Mouse (Mus musculus) stomach, postnatal 0 days (tissue): ENCODE measurements around the gene Fndc4. TPM values are rescaled to one million over a fixed set of nuclear protein-coding genes. Genes with fewer than 3 reads are reported as not detected.

ENCODE experiments used
- ATAC-seq: fragments of 200-750 bp; cut with Nextera tagmentation; 2 replicates; pipeline ENCODE4 v1.8.0; 2017; ENCODE audit not compliant: low FRiP score, low TSS enrichment
- DNase-seq: peaks from one replicate; pipeline ENCODE4 v3.0.0-alpha.2; 2016; ENCODE audit warnings: low spot score
- H3K27ac ChIP-seq: fragments of 300-500 bp; sonication (generic); replicated peaks from 2 replicates; pipeline ENCODE4 v1.5.1; 2014; ENCODE audit warnings: mild to moderate bottlenecking, control low read depth
- H3K27me3 ChIP-seq: fragments of 300-500 bp; sonication (generic); 2 replicates; pipeline ENCODE4 v1.6.1; 2014; ENCODE audit warnings: low read length; ENCODE audit not compliant: control insufficient read depth, insufficient read depth
- H3K36me3 ChIP-seq: fragments of 300-500 bp; sonication (generic); 2 replicates; pipeline ENCODE4 v1.6.1; 2014; ENCODE audit warnings: low read length, mixed read lengths; ENCODE audit not compliant: control insufficient read depth, insufficient read depth
- H3K4me1 ChIP-seq: fragments of 300-500 bp; sonication (generic); replicated peaks from 2 replicates; pipeline ENCODE4 v1.6.1; 2014; ENCODE audit warnings: antibody characterized with exemption; ENCODE audit not compliant: control insufficient read depth, insufficient read depth
- H3K4me2 ChIP-seq: fragments of 300-500 bp; sonication (generic); replicated peaks from 2 replicates; pipeline ENCODE4 v1.6.1; 2014; ENCODE audit warnings: low read depth, mild to moderate bottlenecking, control low read depth, moderate library complexity
- H3K4me3 ChIP-seq: fragments of 300-500 bp; sonication (generic); 2 replicates; pipeline ENCODE4 v1.5.1; 2014; ENCODE audit warnings: low read depth, low read length, control low read depth
- H3K9ac ChIP-seq: fragments of 300-500 bp; sonication (generic); 2 replicates; pipeline ENCODE4 v1.6.1; 2014; ENCODE audit warnings: mild to moderate bottlenecking, low read length, control low read depth, mixed read lengths
- H3K9me3 ChIP-seq: fragments of 300-500 bp; sonication (generic); 2 replicates; pipeline ENCODE4 v1.6.1; 2016; ENCODE audit warnings: low read length; ENCODE audit not compliant: control insufficient read depth
- CTCF ChIP-seq: IDR thresholded peaks from 2 replicates; pipeline ENCODE4 v1.5.1; 2016; ENCODE audit warnings: antibody characterized with exemption, low read depth, mild to moderate bottlenecking, moderate library complexity
- EP300 ChIP-seq: optimal IDR thresholded peaks from 2 replicates; pipeline ENCODE3; 2016; ENCODE audit warnings: antibody characterized with exemption
- WGBS: fragments of 180-500 bp; shearing (Covaris S2); extraction: QIAGEN DNeasy Blood & Tissue Kit; methylation state at CpG from one replicate; pipeline ENCODE4 v1.1.7; 2014; 5-methylcytosine and 5-hydroxymethylcytosine counted together
- polyA plus RNA-seq: library from polyadenylated mRNA; unstranded; fragments of >200 nt; fragmentation: Nextera tagmentation; extraction: Ambion mirVana; gene quantifications from 2 replicates; pipeline ENCODE4 v1.2.1, GENCODE M21; 2015

Fndc4 gene
- polyA plus RNA-seq, 1 experiment from 2014 or later: 13.7 TPM

GRCm38 (mm10) chr5:31251541-31252101, 44.3 kb downstream of the Fndc4 start, which contains the start of gene Krtcap3:
Krtcap3 (plus strand) TSS chr5:31251691.
- Histone ChIP-seq H3K27ac (peak within 1 kb of the TSS; percentile 84), H3K4me3 (peak within 1 kb of the TSS; percentile 41), H3K4me1 (no peaks in the 10 kb centered on the region), H3K9ac (peak within 1 kb of the TSS; percentile 48), H3K9me3 (no peaks in the 10 kb centered on the region), H3K4me2 (peak within 1 kb of the TSS; percentile 54), H3K36me3 (peaks cover 32% of the 10 kb centered on the region), H3K27me3 (no peaks in the 10 kb centered on the region)
- WGBS: 21% methylated on average over 38 of the region's 47 CpGs
- ATAC-seq (peak; percentile 94), DNase-seq (peak; percentile 93)
- peak; percentile 20 for TF ChIP-seq CTCF
- TF ChIP-seq EP300: peak; percentile 18

- no peaks in the 10 kb centered on the region for H3K4me1 ChIP-seq
- peaks cover 38% of the 10 kb centered on the region for H3K36me3 ChIP-seq
- 60% methylated on average over 4 of the region's 4 CpGs for WGBS
Observed at GRCm38 (mm10) chr5:31250716-31251115, 45.2 kb downstream of the Fndc4 start.

More at GRCm38 (mm10) chr5:31250716-31251115, 45.2 kb downstream of the Fndc4 start:
- no peak overlapping the region for H3K4me2 ChIP-seq
- no peaks in the 10 kb centered on the region for H3K9me3 ChIP-seq
- no peak for TF ChIP-seq CTCF
- no peak for TF ChIP-seq EP300
- no peak for ATAC-seq
- no peak overlapping the region for H3K4me3 ChIP-seq
- no peaks in the 10 kb centered on the region for H3K27me3 ChIP-seq
- DNase-seq: no peak
- no peak overlapping the region for H3K9ac ChIP-seq
- H3K27ac ChIP-seq: no peak overlapping the region

Other genes with a start within 250 kb of the Fndc4 start
- gene Atraid, start 247.8 kb downstream of the Fndc4 start, polyA plus RNA-seq: 192 and 197 TPM in 2 replicates
- 4.2 TPM in 2 replicates for gene Slc5a6, start 247.2 kb downstream of the Fndc4 start, polyA plus RNA-seq
- gene Cad, start 241.3 kb downstream of the Fndc4 start, polyA plus RNA-seq: 4.9 and 6.1 TPM in 2 replicates
- not detected in 2 replicates for gene Dnajc5g, start 189.8 kb downstream of the Fndc4 start, polyA plus RNA-seq
- gene Slc30a3, start 187.8 kb downstream of the Fndc4 start, polyA plus RNA-seq: 0.11 TPM in 1 of 2 replicates, not detected in the other
- 0.06 TPM in 1 of 2 replicates, not detected in the other for gene Trim54, start 179.4 kb downstream of the Fndc4 start, polyA plus RNA-seq
- gene Ucn, start 157.3 kb downstream of the Fndc4 start, polyA plus RNA-seq: not detected in 2 replicates
- 29.4 and 29.6 TPM in 2 replicates for gene Mpv17, start 141.8 kb downstream of the Fndc4 start, polyA plus RNA-seq
- gene Gm29609, start 116.2 kb downstream of the Fndc4 start, polyA plus RNA-seq: 0.31 and 0.57 TPM in 2 replicates
- gene Gtf3c2, start 115.9 kb downstream of the Fndc4 start, polyA plus RNA-seq: 19.9 and 25.1 TPM in 2 replicates
- gene Snx17, start 102.9 kb downstream of the Fndc4 start, polyA plus RNA-seq: 80.3 and 83.2 TPM in 2 replicates
- 44.2 and 47.7 TPM in 2 replicates for gene Eif2b4, start 102.7 kb downstream of the Fndc4 start, polyA plus RNA-seq
- 4.8 and 5.3 TPM in 2 replicates for gene Zfp513, start 93.8 kb downstream of the Fndc4 start, polyA plus RNA-seq
- 57.8 and 59.4 TPM in 2 replicates for gene Ppm1g, start 75.4 kb downstream of the Fndc4 start, polyA plus RNA-seq
- gene Nrbp1, start 55.2 kb downstream of the Fndc4 start, polyA plus RNA-seq: 95.3 and 95.9 TPM in 2 replicates
- gene Gm9970, start 54.8 kb downstream of the Fndc4 start, polyA plus RNA-seq: 0.38 and 1.0 TPM in 2 replicates
- 75.2 and 78.2 TPM in 2 replicates for gene Krtcap3, start 44.4 kb downstream of the Fndc4 start, polyA plus RNA-seq
- 20.0 and 20.3 TPM in 2 replicates for gene Ift172, start 5.0 kb downstream of the Fndc4 start, polyA plus RNA-seq
- gene Gckr, start 1.4 kb upstream of the Fndc4 start, polyA plus RNA-seq: 0.08 and 0.29 TPM in 2 replicates
- gene Zfp512, start 156.4 kb upstream of the Fndc4 start, polyA plus RNA-seq: 13.3 and 15.7 TPM in 2 replicates
- not detected in 2 replicates for gene 4930548H24Rik, start 189.7 kb upstream of the Fndc4 start, polyA plus RNA-seq
- gene Gpn1, start 198.7 kb upstream of the Fndc4 start, polyA plus RNA-seq: 22.0 and 22.7 TPM in 2 replicates
- gene Slc4a1ap, start 230.9 kb upstream of the Fndc4 start, polyA plus RNA-seq: 13.9 and 15.2 TPM in 2 replicates
- gene Supt7l, start 231.7 kb upstream of the Fndc4 start, polyA plus RNA-seq: 8.4 and 9.1 TPM in 2 replicates